Mouse (Mus musculus): ENCODE results near the gene Chd4.
"Not testable (repeated sequence)": the region's sequence is repeated elsewhere in the genome, so short reads cannot be mapped to it uniquely, and the experiment has no call there.

DNA sequence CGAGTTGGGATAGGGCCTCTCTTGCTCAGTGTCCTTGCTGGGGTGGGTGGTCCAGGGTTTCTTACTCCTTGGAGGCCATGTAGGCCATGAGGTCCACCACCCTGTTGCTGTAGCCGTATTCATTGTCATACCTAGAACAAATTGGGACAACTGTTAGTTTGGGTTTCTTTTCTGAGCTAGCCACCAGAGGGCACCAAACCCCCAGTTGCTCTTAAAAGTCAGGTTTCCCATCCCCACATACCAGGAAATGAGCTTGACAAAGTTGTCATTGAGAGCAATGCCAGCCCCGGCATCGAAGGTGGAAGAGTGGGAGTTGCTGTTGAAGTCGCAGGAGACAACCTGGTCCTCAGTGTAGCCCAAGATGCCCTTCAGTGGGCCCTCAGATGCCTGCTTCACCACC is 66.2 kb downstream of the Chd4 start:
- not testable (repeated sequence) for TF ChIP-seq POLR2A (IDR thresholded peaks at IDR 0.05; ENCODE audit: borderline replicate concordance, low read depth, low read length)
- TF ChIP-seq CTCF (IDR thresholded peaks at IDR 0.05; ENCODE audit: low read depth, low read length), result 0 out of 2 replicates have a peak, but pooled peaks have one; percentile 4

All from bone marrow macrophage, adult 2 months (primary cell).